Mouse (Mus musculus): ENCODE results near the gene Tnk2. TPM values are rescaled to one million over a fixed set of nuclear protein-coding genes. Genes with fewer than 3 reads are reported as not detected.
A peak's percentile ranks its signal among the peaks of the same experiment; 100 is the strongest.

The Tnk2 gene
- total RNA-seq, 4 experiments from 2014 or later = 18.6 to 22.6 (median 21.4) TPM

DNA sequence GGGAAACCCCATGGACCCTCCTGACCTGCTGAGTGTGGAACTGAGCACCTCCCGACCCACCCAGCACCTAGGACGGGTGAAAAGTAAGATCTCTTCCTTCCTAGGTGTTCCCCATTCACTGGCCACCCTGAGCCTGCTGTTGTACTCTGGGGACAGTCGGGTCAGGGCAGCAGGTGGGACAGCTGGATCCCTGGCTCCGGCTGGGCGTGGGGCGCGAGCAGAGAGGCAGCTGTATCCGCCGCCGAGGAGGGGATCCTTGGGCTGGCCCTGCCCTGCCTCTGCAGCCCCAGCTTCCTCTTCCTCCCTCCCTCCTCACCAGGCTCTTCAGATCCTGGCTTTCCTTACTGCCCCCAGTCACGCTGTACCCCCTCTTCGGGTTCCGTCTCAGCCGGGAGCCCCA, 34.2 kb downstream of the Tnk2 start:
- DNase-seq (ENCODE audit: low spot score) = no peak

- DNase-seq (ENCODE audit: low spot score) = no peak
Measured at GRCm38 (mm10) chr16:32678812-32679211, 35.1 kb downstream of the Tnk2 start.

DNA sequence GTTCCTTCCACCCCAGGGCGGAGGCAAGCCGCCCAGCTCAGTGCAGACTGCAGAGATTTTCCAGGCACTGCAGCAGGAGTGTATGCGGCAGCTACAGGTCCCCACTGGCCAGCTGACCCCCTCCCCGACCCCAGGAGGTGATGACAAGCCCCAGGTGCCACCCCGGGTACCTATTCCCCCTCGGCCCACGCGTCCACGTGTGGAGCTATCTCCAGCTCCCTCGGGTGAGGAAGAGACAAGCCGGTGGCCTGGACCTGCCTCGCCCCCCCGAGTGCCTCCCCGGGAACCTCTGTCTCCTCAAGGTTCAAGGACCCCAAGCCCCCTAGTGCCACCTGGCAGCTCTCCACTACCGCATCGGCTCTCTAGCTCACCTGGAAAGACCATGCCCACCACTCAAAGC, 36.3 kb downstream of the Tnk2 start:
- DNase-seq (ENCODE audit: low spot score) = no peak

- no peak for DNase-seq (ENCODE audit: low spot score)
Measured at GRCm38 (mm10) chr16:32680806-32681205, 37.1 kb downstream of the Tnk2 start.

GRCm38 (mm10) chr16:32682194-32682593, 38.5 kb downstream of the Tnk2 start:
- DNase-seq (ENCODE audit: low spot score) = peak; percentile 81

GRCm38 (mm10) chr16:32682841-32683240, 39.2 kb downstream of the Tnk2 start:
- DNase-seq (ENCODE audit: low spot score) = no peak

GRCm38 (mm10) chr16:32683343-32683742, 39.7 kb downstream of the Tnk2 start:
- DNase-seq (ENCODE audit: low spot score) = peak; percentile 50

DNA sequence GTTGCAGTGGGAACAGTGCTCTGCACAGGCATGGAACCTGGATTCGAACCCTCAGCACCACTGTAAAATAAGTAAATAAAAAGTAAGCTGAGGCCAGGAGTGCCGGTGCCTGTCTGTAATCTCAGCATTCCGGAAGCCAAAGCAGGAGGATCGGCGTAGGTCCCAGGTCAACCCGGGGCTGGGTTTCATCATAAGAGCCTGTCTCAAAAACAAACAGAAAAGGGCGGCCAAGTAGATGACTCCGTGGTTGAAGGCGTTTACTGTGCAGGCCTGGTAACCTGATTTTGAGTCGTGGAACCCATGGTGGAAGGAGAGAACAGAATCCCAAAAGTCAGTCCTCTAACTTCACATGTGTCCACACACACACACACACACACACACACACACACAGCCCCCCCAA, 41.7 kb downstream of the Tnk2 start:
- DNase-seq (ENCODE audit: low spot score) = no peak

- DNase-seq (ENCODE audit: low spot score) = no peak
Measured at GRCm38 (mm10) chr16:32685998-32686397, 42.3 kb downstream of the Tnk2 start.

DNA sequence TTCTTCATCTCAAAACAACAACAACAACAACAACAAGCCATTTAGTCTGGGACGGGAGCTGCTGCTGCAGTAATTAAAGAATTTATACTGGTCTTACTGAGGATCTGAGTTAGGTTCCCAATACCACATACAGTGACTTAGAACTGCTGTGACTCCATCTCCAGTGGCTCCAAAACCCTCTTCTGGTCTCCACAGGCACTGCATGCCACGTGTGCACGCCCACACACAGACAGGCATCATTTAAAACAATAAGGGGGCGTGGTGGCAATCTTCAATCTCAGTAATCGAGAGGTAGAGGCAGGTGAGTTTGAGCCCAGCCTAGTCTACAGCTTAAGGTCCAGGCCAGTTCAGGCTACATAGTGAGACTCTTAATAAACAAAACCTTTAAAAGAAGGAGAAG, 43.5 kb downstream of the Tnk2 start:
- DNase-seq (ENCODE audit: low spot score) = no peak

GRCm38 (mm10) chr16:32688770-32689169, 45.1 kb downstream of the Tnk2 start:
- DNase-seq (ENCODE audit: low spot score) = no peak

- DNase-seq (ENCODE audit: low spot score) = peak; percentile 59
Measured at GRCm38 (mm10) chr16:32689501-32689900, 45.8 kb downstream of the Tnk2 start.

GRCm38 (mm10) chr16:32696841-32697464, 53.3 kb downstream of the Tnk2 start:
- peak; percentile 52 for DNase-seq (ENCODE audit: low spot score)

DNA sequence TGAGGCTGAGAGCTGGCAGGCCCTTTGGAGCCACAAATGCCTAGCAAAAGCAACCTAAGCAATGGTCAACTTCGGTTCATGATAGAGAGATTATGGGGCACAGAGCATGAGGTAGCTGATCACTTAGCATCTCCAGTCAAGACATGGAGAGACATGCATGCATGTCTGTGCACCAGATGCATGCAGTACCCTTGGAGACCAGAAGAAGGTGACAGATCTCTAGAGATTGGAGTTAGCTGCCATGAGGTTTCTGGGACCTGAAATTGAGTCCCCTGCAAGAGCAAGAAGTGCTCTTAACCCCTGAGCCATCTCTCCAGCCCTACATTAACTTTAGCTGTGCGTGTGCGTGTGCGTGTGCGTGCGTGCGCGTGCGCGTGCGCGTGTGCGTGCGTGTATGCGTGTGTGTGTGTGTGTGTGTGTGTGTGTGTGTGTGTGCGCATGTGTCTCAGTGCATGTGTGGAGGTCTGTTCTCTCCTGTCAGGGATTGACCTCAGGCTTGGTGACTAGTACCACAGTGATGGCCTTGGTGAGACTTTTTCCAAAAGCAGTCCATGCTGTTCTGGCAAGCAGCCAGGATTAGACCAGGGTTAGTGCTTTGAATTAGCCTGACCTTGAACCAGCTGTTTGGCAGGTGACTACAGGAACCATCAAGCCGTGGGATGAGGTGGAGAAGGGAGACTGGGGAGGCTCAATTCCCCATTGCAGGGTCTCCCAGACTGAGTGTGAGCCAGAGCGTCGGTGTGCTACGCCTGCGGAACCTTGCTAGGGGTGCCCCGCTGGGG, 54.2 kb downstream of the Tnk2 start:
- no peak for DNase-seq (ENCODE audit: low spot score)

- DNase-seq (ENCODE audit: low spot score) = no peak
Measured at GRCm38 (mm10) chr16:32698550-32698949, 54.9 kb downstream of the Tnk2 start.

- DNase-seq (ENCODE audit: low spot score) = no peak
Measured at GRCm38 (mm10) chr16:32703312-32703912, 59.7 kb downstream of the Tnk2 start.

GRCm38 (mm10) chr16:32705606-32706005, 61.9 kb downstream of the Tnk2 start:
- no peak for DNase-seq (ENCODE audit: low spot score)

DNA sequence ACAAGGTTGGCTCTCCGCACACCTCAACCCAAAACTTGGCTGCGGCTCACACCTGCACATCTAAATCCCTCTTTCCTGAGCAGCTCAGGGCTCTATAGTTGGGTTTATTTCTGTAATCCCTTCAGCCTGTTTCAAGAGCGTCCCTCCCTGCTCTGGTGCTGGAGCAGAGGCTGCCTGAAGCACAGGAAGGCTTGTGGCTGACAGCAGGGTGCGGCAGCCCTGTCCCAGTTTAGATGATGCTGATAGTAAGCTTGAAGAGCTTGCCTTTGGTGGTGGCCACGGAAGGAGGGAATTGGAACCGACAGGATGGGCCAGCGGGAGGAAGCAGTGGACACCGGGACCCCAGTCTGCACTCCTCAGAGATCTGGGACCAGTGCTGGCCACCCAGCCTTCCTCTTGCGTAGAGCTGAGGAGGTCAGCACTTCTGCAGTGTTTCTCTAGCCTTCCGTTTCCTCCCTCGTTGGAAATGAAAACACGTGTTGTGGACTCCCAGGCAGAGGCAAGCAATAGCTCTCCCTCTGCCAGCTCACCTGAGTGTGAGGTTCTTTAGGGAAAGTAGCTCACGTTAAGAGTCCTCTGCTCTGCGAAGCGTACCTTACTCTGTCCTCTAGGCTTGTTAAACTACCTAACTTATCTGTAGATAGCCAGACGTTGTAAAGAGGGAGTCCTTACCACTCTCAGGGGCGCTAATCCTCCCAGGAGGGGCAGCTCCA, 63.6 kb downstream of the Tnk2 start:
- no peak for DNase-seq (ENCODE audit: low spot score)

- no peak for DNase-seq (ENCODE audit: low spot score)
Measured at GRCm38 (mm10) chr16:32707824-32708456, 64.3 kb downstream of the Tnk2 start.

- DNase-seq (ENCODE audit: low spot score) = no peak
Measured at GRCm38 (mm10) chr16:32708457-32709033, 64.9 kb downstream of the Tnk2 start.

DNA sequence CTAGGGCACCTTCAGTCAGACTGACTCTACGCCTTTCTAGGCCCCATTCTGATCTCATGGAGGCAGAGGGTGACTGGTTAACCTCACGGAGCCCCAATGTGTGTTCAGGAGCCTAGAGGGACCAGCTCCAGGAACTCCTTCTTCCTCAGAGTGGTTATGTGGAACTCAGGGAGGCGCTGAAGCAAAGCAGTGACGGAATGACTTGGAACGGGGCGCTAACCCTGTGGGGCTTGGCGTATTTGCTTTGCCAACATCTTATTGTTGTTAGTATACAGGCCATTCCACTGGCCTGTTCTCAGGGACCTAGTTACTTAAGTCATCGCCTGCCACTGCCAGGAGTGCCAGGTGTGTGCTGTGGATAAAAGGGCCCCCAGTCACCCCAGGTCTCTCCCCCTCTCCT, 65.4 kb downstream of the Tnk2 start:
- DNase-seq (ENCODE audit: low spot score) = no peak

All from heart, adult 8-10 months (tissue).